Mouse (Mus musculus) C2C12 (cell line): Measurements from ENCODE around the gene Grhl1.

Source experiments
- CEBPB ChIP-seq: IDR thresholded peaks from one replicate; pipeline ENCODE4 v1.6.1; 2011; ENCODE audit warnings: low read depth, mild to moderate bottlenecking, control low read depth, moderate library complexity
- CTCF ChIP-seq: IDR thresholded peaks from one replicate; pipeline ENCODE4 v1.5.1; 2011; ENCODE audit not compliant: control insufficient read depth, insufficient read depth, insufficient read length
- MAX ChIP-seq: IDR thresholded peaks from one replicate; pipeline ENCODE4 v1.6.1; 2011; ENCODE audit warnings: mild to moderate bottlenecking, control low read depth
- MYOG ChIP-seq: IDR thresholded peaks from one replicate; pipeline ENCODE4 v1.6.1; 2011; ENCODE audit not compliant: control insufficient read depth, insufficient read length; ENCODE audit errors: extremely low read depth
- USF1 ChIP-seq: IDR thresholded peaks from one replicate; pipeline ENCODE4 v1.6.1; 2011; ENCODE audit warnings: low read depth, mild to moderate bottlenecking, control low read depth, moderate library complexity

DNA sequence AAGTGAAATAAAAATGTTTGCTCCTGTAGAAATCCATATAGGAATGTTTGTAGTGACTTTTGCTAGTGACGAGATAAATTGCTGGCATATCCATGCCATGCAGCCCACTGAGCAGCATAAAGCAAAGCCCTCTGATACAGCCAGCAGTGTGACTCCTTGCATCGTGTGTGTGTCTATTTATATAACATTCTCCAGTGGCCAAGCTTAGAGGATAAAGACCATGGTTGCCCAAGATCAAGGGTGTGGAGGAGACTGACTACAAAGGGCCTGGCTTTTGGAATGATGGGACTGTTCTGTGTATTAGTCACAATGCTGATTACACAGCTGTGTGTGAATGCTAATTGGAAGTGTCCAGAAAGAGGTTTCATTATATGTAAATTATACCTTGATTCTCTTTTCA, 19.6 kb upstream of the Grhl1 start:
- TF ChIP-seq CTCF = no peak
- no peak for TF ChIP-seq MAX
- no peak for TF ChIP-seq CEBPB
- no peak for TF ChIP-seq USF1
- TF ChIP-seq MYOG = no peak
